Mouse (Mus musculus): ENCODE results near the gene Foxf1.

The Foxf1 gene

DNA sequence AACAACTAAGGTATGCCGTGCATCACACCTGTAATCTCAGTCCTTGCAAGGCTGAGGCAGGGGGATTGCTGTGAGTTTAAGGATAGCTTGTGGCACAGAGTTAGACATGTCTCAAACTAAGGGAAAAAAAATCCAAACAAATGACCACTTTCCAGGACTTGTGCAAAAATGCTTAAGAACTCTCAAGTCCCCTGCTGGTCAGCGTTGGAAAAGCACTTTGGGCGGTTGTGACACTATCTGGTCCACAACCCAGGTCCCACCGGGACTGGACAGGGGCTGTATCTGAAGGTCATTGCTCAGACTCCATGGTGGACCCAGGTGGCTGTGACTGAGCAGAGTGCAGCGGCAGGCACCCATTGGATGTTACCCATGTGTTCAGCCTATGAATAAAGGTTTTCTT, 46.3 kb downstream of the Foxf1 start:
- DNase-seq = no peak

DNA sequence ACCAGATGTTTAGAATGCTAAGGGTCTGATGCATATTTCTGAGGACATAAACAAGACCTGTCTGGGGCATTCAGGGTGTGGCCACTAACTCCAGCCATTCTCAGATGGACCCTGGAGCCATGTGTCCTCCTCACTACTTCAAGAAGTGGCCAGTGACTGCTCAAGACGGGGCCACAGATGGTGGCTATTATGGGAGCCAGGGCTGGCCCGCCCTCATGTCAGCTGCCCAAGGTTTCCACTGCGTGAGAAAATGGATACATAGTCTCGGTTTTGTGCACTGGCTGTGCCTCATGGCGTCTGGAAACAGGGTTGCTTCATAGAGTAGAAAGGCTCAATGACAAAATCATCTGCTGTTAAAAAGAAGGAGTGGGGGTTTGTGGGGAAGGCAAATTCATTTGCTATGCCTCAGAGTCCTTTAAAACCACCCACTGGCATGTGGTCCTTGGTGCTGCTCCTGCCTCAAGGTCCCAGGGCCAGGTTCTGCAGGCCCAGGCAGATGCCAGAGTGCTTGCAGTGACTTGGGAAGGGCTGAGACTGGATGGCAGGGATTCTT, 48.9 kb downstream of the Foxf1 start:
- no peak for DNase-seq

DNA sequence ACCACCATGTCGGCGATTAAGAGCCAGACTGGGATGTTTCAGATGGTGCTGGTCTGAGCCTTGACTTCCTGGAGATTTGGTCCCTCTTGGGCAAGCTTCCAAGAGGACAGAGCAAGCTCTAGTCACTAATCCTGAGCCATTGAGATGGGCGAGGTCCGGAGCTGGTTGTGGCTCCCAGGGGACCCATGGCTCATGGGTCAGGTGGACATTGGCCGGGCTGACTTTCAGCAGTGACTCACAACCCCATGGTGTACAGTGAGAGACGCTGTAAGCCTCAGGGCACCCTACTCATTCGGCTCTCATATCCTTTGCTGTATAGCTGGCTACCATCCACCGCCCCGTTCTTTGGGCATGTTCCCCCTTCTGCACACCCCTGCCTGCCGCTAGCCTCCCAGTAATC, 49.9 kb downstream of the Foxf1 start:
- no peak for DNase-seq

DNA sequence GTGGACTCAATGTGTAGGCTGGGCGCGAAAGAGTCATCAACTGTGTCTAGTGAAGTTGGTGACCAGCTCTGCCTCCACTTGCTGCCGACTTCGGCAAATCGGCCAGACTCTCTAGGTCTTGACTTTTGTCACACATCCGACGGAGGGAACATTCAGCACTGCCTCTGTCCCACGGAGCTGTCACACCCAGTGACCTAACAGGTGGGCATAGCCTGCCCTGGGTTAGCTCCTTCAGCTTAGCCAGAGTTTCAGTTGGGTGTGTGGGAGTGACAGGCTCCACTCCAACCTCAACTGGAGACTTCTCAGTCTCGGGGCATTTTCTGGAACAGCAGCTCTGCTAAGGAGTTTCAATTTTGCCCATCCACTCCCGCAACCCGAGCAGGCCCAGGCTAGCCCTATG, 50.3 kb downstream of the Foxf1 start:
- DNase-seq = no peak

DNA sequence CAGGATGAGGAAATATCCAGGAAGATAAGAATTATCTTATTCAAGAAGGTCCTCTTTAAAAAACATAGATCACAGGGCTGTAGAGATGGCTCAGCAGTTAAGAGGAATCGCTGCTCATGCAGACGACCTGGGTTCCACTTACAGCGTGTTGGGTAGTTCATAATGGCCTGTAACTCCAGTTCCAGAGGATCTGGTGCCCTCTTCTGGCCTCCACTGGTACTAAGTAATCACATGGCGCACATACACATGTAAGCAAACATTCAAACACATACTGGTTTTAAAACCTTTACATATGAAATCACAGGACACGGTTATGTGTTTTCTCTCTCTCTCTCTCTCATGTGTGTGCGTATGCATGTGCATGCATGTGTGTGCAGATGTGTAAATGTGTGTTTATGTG, 52.7 kb downstream of the Foxf1 start:
- no peak for DNase-seq

All from spleen, adult 18-20 months (tissue).